Mouse (Mus musculus): ENCODE measurements at regions not wholly inside any gene's neighbourhood (a gene's known extent, or its start where the extent isn't known, plus 50 kb on each side); places are given as distances from the start of the nearest gene placed in this dataset.

DNA sequence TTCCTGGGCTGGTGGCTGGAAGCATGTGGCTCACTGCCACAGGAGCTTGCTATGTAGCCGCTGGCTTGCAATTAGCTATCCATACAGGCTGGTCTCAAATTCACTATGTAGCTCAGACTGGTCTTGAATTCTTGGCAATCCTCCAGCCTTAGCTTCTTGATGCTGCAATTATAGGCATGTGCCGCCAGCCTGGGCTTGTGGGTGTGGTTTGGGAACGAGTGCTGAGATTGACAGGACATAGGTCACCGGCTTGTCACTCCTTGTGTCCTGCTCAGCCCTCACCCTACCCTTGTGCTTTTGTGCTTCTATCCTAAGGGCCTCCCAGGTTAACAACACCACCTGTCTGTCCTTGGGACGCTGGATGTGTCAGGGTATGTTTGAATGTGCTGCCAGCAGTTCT, 117.9 kb downstream of the 1810013L24Rik start:
- no peak overlapping the region for H3K4me2 ChIP-seq (ENCODE audit: low read depth)
- no peak overlapping the region for H3K4me3 ChIP-seq
- H3K79me2 ChIP-seq (ENCODE audit: control insufficient read depth, insufficient read depth): no peaks in the 10 kb centered on the region
- H3ac ChIP-seq (ENCODE audit: control insufficient read depth, insufficient read length): no peak overlapping the region
- TF ChIP-seq TCF3 (IDR thresholded peaks at IDR 0.05; ENCODE audit: insufficient read length, low read depth) (no peak), REST (IDR thresholded peaks at IDR 0.05; ENCODE audit: insufficient read depth, insufficient read length) (no peak), TCF12 (IDR thresholded peaks at IDR 0.05; ENCODE audit: insufficient read depth, poor library complexity, severe bottlenecking) (no peak), MYOD1 (IDR thresholded peaks at IDR 0.05; ENCODE audit: control insufficient read depth in 1 of 3, insufficient read length in 2 of 3, low read depth in 2 of 3) (no peak), MAX (IDR thresholded peaks at IDR 0.05; ENCODE audit: low read depth) (no peak), POLR2AphosphoS2 (IDR thresholded peaks at IDR 0.05; ENCODE audit: insufficient read length, low read depth) (no peak), POLR2A (IDR thresholded peaks at IDR 0.05; ENCODE audit: insufficient read length, low read depth) (no peak), CEBPB (IDR thresholded peaks at IDR 0.05; ENCODE audit: insufficient read depth, poor library complexity, severe bottlenecking) (no peak), USF1 (IDR thresholded peaks at IDR 0.05; ENCODE audit: low read depth) (no peak), E2F4 (IDR thresholded peaks at IDR 0.05; ENCODE audit: insufficient read depth) (no peak)
- H3K36me3 ChIP-seq (ENCODE audit: control insufficient read depth, insufficient read depth): no peaks in the 10 kb centered on the region
- H3K27me3 ChIP-seq (ENCODE audit: control insufficient read depth, insufficient read depth, insufficient read length): no peaks in the 10 kb centered on the region

GRCm38 (mm10) chr16:8951156-8951899, 121.4 kb downstream of the 1810013L24Rik start:
- Histone ChIP-seq H3K4me2 (ENCODE audit: low read depth) (no peak overlapping the region), H3K36me3 (ENCODE audit: control insufficient read depth, insufficient read depth) (no peaks in the 10 kb centered on the region), H3ac (ENCODE audit: control insufficient read depth, insufficient read length) (no peak overlapping the region), H3K4me3 (no peak overlapping the region), H3K79me2 (ENCODE audit: control insufficient read depth, insufficient read depth) (no peaks in the 10 kb centered on the region), H3K27me3 (ENCODE audit: control insufficient read depth, insufficient read depth, insufficient read length) (no peaks in the 10 kb centered on the region)
- TF ChIP-seq POLR2AphosphoS2 (IDR thresholded peaks at IDR 0.05; ENCODE audit: insufficient read length, low read depth): no peak
- TF ChIP-seq TCF3 (IDR thresholded peaks at IDR 0.05; ENCODE audit: insufficient read length, low read depth): no peak
- TF ChIP-seq MYOD1 (IDR thresholded peaks at IDR 0.05; ENCODE audit: control insufficient read depth in 1 of 3, insufficient read length in 2 of 3, low read depth in 2 of 3): no peak
- TF ChIP-seq POLR2A (IDR thresholded peaks at IDR 0.05; ENCODE audit: insufficient read length, low read depth): no peak
- TF ChIP-seq E2F4 (IDR thresholded peaks at IDR 0.05; ENCODE audit: insufficient read depth): no peak
- no peak for TF ChIP-seq USF1 (IDR thresholded peaks at IDR 0.05; ENCODE audit: low read depth)

GRCm38 (mm10) chr16:8961739-8962138, 131.8 kb downstream of the 1810013L24Rik start:
- TF ChIP-seq E2F4 (IDR thresholded peaks at IDR 0.05; ENCODE audit: insufficient read depth) (no peak), TCF3 (IDR thresholded peaks at IDR 0.05; ENCODE audit: insufficient read length, low read depth) (no peak), MYOG (IDR thresholded peaks at IDR 0.05; ENCODE audit: control insufficient read depth in 1 of 3, insufficient read depth in 1 of 3, insufficient read length in 2 of 3, low read depth in 2 of 3) (no peak), POLR2A (IDR thresholded peaks at IDR 0.05; ENCODE audit: insufficient read length, low read depth) (no peak), REST (IDR thresholded peaks at IDR 0.05; ENCODE audit: insufficient read depth, insufficient read length) (no peak), CEBPB (IDR thresholded peaks at IDR 0.05; ENCODE audit: insufficient read depth, poor library complexity, severe bottlenecking) (no peak), MYOD1 (IDR thresholded peaks at IDR 0.05; ENCODE audit: control insufficient read depth in 1 of 3, insufficient read length in 2 of 3, low read depth in 2 of 3) (no peak), MAX (IDR thresholded peaks at IDR 0.05; ENCODE audit: low read depth) (no peak), USF1 (IDR thresholded peaks at IDR 0.05; ENCODE audit: low read depth) (no peak), TCF12 (IDR thresholded peaks at IDR 0.05; ENCODE audit: insufficient read depth, poor library complexity, severe bottlenecking) (no peak), SRF (IDR thresholded peaks at IDR 0.05; ENCODE audit: control insufficient read depth, insufficient read length, low read depth) (no peak), POLR2AphosphoS2 (IDR thresholded peaks at IDR 0.05; ENCODE audit: insufficient read length, low read depth) (no peak)
- H3K27me3 ChIP-seq (ENCODE audit: control insufficient read depth, insufficient read depth, insufficient read length): no peaks in the 10 kb centered on the region
- no peak overlapping the region for H3K4me2 ChIP-seq (ENCODE audit: low read depth)
- H3K4me3 ChIP-seq: no peak overlapping the region
- H3K79me2 ChIP-seq (ENCODE audit: control insufficient read depth, insufficient read depth): no peaks in the 10 kb centered on the region
- H3K36me3 ChIP-seq (ENCODE audit: control insufficient read depth, insufficient read depth): no peaks in the 10 kb centered on the region
- H3ac ChIP-seq (ENCODE audit: control insufficient read depth, insufficient read length): no peak overlapping the region

DNA sequence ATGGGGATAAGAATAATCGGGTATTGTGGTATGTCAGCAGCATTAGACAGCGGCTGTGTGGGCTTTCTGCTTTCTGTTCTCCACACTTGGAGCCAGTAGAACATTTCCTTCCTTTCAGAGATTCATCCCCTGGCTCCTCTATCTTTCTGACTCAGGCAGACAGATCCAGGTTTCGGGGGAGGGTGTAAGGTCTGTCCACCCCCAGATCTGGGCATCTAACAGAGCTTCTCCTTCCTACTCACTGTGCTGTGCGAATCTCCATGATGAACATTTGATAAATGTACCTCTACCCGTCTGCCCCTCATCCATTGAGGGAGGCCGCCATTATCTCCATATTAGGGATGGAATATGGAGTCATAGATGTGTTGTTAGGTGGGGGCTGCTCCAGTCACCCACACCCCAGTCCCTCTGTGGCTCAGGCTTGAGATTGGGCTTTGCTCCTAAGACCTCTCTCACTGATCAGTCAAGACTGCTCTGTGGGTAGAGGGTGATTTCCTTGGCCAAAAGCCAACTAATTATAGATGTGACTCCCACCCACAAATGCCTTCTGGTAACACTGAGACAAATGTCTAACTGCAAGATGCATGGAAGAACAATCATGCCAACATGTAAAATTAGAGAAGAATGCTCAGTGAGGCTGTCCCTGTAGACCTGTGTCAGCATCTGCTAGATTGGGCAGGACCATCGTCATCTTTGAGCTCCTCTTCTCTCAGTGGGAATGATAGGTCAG, 163.8 kb downstream of the 1810013L24Rik start:
- H3K27me3 ChIP-seq (ENCODE audit: control insufficient read depth, insufficient read depth, insufficient read length): no peaks in the 10 kb centered on the region
- H3K4me3 ChIP-seq: no peak overlapping the region
- H3K36me3 ChIP-seq (ENCODE audit: control insufficient read depth, insufficient read depth): no peaks in the 10 kb centered on the region
- H3ac ChIP-seq (ENCODE audit: control insufficient read depth, insufficient read length): no peak overlapping the region
- TF ChIP-seq MAX (IDR thresholded peaks at IDR 0.05; ENCODE audit: low read depth) (no peak), TCF3 (IDR thresholded peaks at IDR 0.05; ENCODE audit: insufficient read length, low read depth) (no peak), SRF (IDR thresholded peaks at IDR 0.05; ENCODE audit: control insufficient read depth, insufficient read length, low read depth) (no peak), REST (IDR thresholded peaks at IDR 0.05; ENCODE audit: insufficient read depth, insufficient read length) (no peak), POLR2A (IDR thresholded peaks at IDR 0.05; ENCODE audit: insufficient read length, low read depth) (no peak)
- no peak overlapping the region for H3K4me2 ChIP-seq (ENCODE audit: low read depth)
- H3K79me2 ChIP-seq (ENCODE audit: control insufficient read depth, insufficient read depth): no peaks in the 10 kb centered on the region

DNA sequence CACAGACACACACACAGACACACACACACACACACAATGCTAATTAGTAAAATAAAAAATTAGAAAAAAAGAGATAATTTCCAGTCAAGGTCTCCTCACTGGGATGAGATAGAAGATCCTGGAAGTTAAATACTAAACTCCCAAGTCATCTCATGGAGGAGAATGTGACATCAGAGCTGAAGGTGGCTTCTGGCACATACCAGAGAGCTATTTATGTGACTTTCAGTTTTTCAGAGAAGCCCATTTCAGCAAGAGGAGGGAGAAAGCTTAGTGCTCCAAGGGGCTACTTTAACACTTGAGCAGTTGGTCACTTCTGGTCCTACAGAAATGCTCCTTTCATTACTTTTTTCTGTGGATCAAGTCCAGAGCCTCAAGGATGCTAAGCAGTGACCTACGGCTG, 164.6 kb downstream of the 1810013L24Rik start:
- no peak overlapping the region for H3K4me3 ChIP-seq
- TF ChIP-seq POLR2A (IDR thresholded peaks at IDR 0.05; ENCODE audit: insufficient read length, low read depth) (no peak), E2F4 (IDR thresholded peaks at IDR 0.05; ENCODE audit: insufficient read depth) (no peak), SRF (IDR thresholded peaks at IDR 0.05; ENCODE audit: control insufficient read depth, insufficient read length, low read depth) (no peak), POLR2AphosphoS2 (IDR thresholded peaks at IDR 0.05; ENCODE audit: insufficient read length, low read depth) (no peak), REST (IDR thresholded peaks at IDR 0.05; ENCODE audit: insufficient read depth, insufficient read length) (no peak), TCF12 (IDR thresholded peaks at IDR 0.05; ENCODE audit: insufficient read depth, poor library complexity, severe bottlenecking) (no peak), USF1 (IDR thresholded peaks at IDR 0.05; ENCODE audit: low read depth) (no peak), MYOG (IDR thresholded peaks at IDR 0.05; ENCODE audit: control insufficient read depth in 1 of 3, insufficient read depth in 1 of 3, insufficient read length in 2 of 3, low read depth in 2 of 3) (no peak)
- no peaks in the 10 kb centered on the region for H3K79me2 ChIP-seq (ENCODE audit: control insufficient read depth, insufficient read depth)
- no peaks in the 10 kb centered on the region for H3K27me3 ChIP-seq (ENCODE audit: control insufficient read depth, insufficient read depth, insufficient read length)
- H3K4me2 ChIP-seq (ENCODE audit: low read depth): no peak overlapping the region
- H3ac ChIP-seq (ENCODE audit: control insufficient read depth, insufficient read length): no peak overlapping the region
- H3K36me3 ChIP-seq (ENCODE audit: control insufficient read depth, insufficient read depth): no peaks in the 10 kb centered on the region

Measured in myocyte (in vitro differentiated cells).